Mouse (Mus musculus) cerebellum, postnatal 10 days (tissue): Measurements from ENCODE around the gene E130116L18Rik.
"Not testable (repeated sequence)": the region's sequence is repeated elsewhere in the genome, so short reads cannot be mapped to it uniquely, and the experiment has no call there.

Experiments used
- DNase-seq, 2 experiments: peaks; one replicate each; pipeline ENCODE4 v3.0.0; 2021; ENCODE audit warnings: mixed read lengths in 2 of 2

E130116L18Rik gene

DNA sequence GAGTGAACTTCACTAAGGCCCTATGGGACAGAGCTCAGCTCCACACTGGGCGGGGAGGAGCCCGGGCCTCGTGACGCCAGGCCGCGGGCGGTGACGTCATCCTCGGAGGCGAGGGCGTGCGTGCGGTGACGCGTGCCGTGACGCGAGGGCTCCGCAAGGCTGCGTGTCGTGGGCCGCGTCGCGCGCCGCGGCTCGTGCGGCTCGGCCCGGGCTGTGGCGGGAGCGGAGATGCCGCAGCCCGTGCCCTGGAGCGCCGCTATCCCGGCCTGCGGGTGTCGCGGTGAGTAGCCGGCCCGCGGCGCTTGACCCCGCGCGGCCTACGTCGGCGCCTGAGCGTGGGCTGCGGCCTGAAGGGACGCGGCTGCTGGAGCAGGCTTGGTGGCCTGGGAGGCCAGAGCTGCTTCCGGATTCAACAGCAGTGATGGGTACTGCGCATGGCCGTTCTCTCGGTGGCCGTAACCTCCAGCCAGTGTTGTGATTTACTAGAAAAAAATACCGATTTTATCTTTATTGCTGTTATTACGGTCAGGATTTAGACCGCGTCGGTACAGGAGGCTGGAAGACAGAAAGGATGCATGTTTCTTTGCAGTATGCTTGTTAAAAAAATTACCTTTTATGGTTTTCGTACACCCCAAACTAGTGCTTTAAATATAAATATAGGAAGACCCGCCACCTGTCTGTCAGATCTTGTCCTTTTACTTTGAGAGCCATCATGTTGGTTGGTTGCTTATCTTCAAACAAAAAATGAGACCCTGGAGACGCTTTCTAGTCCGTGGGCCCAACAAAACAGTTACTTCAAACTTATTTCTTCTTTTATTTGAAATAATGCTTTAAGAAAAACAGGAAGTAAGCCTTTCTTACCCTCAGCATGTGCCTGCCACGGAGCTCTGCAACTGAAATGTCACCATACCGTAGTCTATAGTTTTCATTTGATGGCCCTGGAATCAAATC lies at the start of gene E130116L18Rik:
Gene E130116L18Rik, minus strand, starts transcription at position 402 of the 951 bp plus-strand sequence.
- DNase-seq, result peak; percentile 97

DNA sequence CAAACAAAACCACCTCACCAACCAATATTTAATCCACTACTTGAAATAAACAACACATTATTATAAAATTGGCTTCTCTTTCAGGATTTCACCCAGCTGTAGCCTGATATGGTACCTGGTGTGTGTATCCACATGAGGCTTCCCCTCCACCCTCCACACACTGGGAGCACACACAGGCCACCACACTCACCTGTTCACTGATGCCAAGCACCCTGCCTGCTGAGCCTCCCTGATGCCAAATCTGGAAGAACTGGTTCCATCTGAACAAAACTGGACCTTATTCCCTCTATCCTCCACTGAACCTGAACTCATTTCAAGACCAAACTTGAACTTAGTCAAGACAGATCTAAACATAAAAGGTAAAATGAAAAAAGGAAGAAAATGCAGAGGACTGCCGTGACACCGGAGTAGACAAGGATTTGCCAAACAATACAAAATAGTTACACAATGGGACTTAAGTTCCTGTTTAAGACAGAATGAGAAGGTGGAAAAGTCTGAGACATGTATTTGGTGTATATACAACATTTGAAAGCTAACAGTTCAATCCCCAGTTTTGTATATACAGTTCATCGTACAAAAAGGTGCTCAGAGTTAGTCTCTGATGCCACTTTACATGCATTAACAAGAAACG lies 45.4 kb upstream of the E130116L18Rik start:
- DNase-seq, result no peak

DNA sequence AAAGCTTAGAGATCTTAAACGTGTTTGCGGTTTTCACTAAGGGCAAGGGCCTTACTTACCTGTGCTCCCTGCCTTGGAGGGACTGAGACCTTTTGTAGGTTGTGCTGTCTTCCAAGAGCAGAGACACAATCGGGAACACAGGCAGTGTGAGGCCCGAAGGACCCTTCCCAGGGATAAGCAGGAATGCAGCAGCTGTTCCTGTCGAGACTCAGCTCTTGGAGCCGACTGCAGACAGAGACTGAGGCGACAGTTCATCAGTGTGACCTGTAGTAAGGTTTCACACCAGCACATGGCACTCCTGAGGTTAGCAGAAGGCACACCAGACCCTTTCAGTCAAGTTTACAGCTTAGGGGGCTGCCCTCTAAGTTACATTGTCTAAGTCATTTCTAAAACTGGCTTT lies 39.3 kb upstream of the E130116L18Rik start:
- DNase-seq, result no peak

DNA sequence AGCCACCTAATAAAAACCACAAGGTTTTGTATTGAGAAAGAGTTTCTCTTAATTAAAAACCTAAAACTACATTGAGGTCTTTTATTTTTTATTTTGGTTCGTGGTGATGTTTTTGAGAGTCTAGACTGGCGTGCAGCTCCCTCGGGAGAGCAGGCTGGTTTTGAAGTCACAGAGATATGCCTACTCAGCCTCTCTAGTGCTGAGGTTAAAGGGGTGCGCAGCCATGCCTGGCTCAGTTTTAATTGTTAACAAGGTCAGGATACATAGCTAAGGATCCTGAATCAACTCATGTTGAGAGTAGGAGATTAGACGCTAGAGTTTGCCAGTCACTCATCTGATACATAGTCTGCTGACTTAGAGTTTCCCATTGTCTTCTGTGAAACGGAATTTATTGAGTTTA lies 38.5 kb upstream of the E130116L18Rik start:
- DNase-seq, result no peak

DNA sequence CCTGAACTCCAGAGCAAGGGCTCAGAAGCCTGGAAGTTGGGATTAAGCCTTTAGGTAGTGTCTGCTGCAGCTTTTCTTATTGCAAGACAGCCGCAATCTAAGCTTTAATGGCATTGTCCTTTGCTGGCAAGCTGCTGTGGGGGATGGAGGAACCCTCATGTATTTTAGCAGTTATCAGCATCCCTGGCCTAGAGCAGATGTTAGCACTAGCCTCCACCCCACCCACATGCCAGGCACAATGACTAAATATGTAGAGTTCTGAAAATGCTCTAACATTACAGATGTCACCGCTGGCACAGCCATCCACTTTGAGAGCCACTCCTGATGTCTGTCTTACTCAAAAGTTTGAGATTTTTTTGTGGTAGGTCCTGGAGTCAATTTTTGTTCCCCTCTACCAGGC lies 33.7 kb upstream of the E130116L18Rik start:
- no peak for DNase-seq

DNA sequence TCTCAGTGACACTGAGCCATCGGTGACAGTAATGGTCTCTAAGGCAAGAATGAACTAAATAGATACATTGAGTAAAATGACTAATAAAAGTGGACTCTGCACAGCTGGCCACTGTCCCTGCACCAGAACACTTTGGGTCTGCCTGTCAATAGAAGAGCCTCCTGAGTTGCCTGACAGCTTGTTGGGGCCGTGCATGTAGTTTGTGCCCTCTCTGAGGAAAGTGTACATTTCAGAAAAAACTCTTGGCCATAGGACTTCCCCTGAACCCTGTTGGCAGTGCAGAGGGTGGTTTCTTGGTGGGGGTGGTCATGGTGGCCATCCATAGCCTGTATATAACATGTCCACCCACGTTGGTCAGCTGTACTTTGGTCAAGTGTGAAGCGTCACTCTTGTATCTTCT lies 31.5 kb upstream of the E130116L18Rik start:
- DNase-seq, result no peak

DNA sequence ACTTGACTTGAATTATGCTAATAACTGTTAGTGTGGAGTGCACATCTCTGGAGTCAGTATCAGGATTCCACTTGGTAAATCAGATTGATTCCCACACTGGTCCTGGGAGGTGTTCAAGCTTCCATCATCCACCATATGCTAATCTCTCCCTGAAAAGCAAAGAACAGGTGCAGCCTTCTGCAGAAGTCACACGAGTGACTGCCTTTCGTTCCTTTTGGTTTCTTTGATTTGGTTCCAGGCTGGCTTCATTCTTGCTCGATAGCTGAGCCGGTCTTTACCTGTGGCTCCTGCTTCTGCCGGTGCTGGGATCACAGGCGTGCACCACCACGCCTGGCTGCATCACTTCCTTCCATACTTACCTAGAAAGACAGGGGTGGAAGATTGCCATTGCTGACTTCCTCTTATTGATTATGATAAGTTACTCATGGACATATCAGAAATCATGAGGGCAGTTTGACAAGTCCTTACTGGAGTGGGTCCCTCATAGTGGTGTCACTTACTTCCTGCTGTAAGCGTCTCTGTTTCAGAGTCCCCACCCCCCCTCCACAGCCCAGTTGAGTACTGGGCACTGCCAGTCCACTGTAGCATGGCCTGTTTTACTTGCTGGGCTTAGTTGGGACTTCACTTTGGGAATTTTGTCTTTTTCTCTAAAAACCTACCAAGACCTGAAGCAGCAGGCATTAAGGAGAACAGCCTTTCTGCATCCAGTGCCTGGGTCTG lies 30.0 kb upstream of the E130116L18Rik start:
- no peak for DNase-seq

DNA sequence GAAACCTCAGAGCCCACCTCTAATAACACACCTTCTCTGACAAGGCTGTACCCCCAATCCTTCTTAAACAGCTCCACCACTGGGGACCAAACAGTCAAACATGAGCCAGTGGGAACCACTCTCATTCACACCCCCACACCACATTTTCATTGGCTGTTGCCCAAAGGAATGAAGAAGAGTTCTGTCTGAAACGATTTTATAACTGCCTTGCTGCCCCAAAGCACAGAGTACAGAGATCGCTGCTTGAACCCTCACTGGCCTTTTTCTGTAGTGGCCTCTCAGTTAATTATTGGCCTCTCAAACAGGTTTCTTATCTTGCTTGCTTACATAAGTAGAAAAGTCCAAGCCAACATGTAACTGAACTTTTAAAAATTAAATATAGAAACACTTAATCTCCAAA lies 29.5 kb upstream of the E130116L18Rik start:
- no peak for DNase-seq

DNA sequence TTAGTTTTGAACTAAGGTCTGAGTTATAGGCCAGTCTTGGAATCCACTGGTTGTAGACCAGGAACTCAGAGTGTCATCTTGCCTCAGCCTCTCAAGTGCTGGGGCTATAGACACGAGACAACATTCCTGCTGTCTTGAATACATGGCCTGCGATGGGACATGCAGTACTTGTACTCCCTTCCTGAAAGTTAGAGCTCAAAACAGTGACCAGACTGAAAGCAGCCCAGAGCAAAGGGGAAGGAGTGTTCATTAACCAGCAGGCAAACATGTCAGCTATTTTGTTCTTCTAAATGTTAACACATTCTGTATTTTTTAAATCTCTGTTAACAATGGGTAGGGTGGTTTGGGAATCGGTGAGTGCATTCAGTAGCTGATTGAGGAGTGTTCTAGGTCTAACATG lies 24.1 kb upstream of the E130116L18Rik start:
- no peak for DNase-seq

DNA sequence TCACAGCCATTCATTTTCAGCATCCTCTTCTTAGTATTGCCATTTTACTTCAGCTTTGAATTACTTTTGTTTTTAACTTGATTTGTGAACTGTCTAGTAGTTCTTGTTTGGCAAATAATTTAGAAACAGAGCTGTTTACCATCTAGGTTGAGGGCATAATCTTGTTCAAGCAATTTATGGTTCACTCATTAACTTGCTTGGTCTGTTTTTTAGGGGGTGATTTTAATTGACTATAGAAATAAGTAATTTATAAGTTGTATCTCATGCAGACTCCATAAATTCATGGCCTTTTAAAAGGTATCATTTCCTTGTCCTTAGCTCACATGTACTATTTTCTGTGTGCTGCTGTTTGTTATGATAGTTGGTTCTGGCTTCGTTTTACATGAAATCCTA lies 23.5 kb upstream of the E130116L18Rik start:
- DNase-seq, result no peak

DNA sequence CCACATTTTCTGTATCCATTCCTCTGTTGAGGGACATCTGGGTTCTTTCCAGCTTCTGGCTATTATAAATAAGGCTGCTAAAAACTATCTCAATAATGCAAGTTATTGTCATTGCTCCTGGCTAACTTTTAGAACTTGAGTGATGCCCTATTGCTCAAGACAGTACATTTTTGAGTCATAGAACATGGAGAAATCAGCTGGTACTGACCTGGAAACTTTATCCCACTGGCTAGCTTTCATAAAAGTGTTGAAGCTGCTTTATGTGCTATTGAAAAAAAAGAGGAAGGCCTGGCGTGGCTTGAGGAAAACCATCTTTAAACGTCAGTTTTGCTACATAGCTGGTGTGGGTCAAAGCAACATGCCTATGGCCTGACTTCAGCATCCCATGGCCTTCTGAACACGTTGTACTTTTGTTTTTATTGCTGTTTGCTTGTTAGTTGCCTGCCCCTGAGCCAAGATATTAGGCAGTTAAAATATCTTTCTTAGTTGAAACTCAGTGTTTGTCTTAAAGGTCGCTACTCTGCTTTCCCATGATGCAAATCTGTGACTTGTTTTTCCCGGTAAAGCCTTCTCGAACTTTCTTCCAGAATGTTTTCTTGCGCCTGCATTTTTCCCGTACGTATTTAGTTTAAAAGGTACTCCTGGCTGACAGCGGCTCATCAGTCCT lies 23.0 kb upstream of the E130116L18Rik start:
- no peak for DNase-seq

DNA sequence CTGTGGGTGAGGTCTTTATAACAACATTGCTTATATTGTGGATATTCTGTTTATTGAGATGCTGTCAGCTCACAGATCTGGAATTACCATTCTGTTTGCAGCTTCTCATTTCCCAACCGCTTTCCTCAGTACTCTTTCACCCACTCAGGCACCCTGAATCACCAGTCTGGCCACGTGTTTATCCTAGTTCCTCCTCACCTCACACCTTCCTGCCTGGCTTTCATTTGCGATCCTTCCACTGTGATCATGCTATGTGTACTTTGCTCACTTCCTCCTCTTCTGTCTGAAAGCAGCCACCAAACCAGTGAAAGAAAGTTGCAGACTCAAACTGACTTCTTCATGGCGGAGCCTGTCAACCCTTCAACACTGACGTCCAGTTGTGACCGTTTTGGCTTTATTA lies 20.1 kb upstream of the E130116L18Rik start:
- DNase-seq, result no peak

DNA sequence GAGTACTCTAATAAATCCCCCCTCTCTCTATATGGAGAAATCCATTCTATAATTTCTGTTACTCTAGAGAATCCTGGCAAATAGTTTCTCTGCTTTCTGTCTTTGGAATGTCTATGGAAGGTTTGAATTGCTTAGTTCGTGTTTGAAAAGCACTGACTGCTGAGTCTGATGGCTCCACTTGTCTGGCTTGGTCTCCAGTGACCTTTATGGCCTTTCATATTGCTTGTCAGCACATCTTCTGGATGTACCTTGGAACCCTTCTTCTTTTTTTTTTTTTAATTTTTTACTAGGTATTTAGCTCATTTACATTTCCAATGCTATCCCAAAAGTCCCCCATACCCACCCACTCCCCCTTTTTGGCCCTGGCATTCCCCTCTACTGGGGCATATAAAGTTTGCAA lies 1.4 kb upstream of the E130116L18Rik start:
- not testable (repeated sequence) for DNase-seq

DNA sequence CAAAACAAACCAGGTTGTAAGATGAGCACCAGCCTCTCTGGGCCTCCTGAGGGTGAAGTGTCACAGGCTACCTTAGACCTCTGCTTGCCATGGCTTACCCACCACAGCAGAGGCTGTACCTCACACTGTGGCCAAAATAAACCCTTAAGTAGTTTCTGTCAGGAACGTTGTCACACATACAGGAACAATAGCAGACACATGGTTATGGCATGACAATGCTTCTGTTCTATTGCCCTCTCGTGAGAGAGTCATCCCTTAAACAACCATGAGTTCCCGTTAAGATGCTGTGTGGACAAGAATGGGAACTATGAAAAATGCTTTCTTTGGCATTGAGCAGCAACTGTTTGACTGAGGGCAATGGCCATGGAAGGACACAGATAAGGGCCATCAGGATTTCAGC lies 1.3 kb downstream of the E130116L18Rik start, which contains the start of gene Galnt11:
Gene Galnt11, plus strand, starts transcription at position 301 of the 400 bp plus-strand sequence.
- no peak for DNase-seq

DNA sequence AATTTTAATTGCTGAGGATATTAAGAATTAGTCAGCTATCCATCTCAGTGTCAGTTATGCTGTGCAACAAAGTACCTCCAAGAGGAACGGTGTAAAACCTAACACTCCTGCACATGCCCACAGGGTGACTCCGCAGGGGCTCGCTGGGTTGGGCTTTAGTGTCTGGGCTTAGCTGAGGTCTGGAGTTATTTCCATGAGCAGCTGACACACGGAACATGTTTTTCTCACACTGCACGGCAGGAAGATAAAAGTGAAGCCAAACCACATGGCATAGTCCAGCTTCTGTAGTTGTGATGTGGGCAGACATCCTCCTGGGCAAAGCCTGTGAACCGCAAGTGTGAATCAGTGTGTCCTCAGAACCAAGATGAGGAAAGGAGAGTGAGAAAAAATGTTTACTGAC lies 7.9 kb downstream of the E130116L18Rik start:
- peak; percentile 42 to 62 for DNase-seq

DNA sequence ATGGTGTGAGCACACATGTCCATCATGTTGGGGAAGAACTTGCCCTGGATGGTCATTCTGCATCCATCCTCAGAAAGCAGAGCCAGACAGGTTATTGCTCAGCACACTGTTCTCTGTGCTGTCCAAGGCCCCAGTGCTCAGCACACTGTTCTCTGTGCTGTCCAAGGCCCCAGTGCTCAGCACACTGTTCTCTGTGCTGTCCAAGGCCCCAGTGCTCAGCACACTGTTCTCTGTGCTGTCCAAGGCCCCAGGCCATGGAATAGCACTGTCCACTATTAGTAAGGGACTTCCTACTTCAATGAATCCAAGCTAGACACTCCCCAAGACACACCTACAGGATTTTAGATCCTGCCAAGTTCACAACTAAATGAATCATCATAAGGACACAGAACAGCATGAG lies 9.7 kb downstream of the E130116L18Rik start:
- DNase-seq, result not testable (repeated sequence)

DNA sequence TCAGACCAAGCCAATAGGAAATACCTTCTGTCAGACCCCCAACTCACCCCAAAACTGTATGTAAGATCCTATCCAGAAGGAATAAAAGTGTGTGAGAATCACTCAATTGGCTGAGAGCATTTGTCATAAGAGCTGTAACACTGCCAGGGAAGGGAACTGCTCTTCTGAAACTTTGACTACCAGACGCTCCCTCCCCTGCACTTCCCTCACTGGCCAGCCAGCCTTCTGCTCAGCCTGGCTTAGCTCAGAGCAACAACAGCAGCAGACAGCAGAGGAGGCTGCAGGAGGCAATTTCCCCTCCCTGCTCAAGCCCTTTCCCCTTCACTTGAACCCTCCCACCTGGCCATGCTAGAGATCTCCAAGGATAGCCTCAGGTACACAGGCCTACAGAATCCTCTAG lies 11.1 kb downstream of the E130116L18Rik start:
- no peak for DNase-seq

DNA sequence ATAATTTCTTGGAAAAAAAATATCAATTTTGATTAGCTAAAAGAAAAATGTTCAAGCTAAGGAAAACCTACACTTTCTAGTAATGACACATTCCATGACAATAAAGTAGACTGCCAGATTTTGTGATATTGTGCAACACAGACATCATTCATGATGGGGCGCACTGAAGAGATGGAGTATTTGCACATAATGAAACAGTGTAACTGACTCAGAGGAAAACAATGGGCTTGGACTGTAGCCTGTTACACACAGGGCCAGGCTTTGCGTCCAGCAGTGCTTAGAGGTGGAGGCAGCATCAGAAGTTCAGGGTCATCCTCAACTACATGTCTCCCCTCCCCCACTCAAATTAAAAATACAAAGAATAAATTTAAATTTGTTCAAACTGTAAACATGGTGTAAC lies 32.4 kb downstream of the E130116L18Rik start:
- DNase-seq, result no peak

DNA sequence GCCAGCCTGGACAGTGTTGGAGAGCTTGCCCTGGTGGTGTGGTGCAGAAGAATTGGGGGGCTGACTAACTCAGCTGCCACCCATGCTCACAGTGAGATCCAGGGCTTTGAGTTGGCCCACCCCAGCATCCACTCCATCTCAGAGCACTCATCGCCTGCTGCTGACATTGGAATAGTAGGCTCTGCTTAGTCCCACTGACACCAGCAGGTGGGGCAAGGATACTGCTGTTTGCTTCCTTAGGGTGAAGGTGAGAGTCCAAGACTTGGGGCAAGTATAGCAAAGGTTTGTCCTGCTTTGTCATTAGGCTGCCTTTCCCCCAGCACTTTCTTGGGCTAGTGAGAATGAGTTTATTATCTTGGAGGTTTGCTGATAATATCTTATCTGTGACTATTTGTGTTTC lies 34.2 kb downstream of the E130116L18Rik start:
- DNase-seq, result peak; percentile 14 to 42

DNA sequence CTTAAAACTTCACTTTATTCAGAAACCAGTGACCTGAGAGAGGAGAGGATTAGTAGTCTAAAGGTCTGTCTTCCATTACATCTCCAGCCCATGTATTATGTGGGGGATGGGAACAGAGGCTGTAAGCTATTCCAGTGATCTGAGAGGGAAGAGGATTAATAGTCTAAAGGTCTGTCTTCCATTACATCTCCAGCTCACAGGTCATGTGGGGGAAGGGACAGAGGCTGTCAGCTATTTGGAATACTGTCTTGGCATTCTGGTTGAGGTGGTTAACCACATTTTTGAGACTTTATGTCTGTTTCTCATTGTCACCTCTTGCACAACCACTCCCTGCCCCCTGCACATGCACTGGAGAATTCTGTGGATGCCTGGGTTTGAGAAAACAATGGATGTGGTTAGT lies 35.2 kb downstream of the E130116L18Rik start:
- no peak for DNase-seq

DNA sequence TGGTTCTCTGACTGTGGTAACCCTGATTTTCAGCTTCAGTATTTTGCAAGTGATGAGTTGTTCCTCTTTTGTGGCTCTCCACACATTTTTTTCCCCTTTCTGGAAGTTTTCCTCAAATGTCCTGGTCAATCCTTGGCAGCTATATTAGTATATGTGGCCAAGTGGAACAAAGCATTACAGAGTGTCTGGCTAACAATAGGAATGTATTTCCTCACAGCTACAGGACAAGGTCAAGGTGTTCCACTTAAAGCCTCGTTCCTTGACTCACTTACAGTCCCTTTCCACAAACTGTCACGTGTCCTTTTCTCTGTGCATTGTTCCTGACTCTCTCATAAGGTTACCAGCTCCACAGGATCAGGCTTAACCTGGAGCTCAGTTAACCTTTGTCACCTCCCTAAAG lies 38.4 kb downstream of the E130116L18Rik start:
- DNase-seq, result no peak

DNA sequence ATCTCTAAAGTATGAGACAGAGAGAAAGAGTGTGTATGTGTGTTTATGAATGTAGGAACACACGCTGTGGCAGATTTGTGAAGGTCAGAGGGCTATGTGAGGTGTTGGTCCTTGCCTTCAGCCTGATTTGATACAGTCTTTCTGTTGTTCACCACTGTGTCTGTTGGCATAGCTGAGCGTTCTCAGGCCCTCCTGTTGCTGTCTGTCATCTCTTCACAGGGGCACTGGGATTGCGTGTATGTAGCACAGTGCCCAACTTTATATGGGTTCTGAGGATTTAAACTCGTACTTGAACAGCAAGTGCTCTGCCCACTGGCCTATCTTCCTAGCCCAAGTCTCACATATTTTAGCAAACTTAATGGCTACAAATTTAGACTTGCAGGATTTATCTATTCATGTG lies 39.4 kb downstream of the E130116L18Rik start:
- no peak for DNase-seq

DNA sequence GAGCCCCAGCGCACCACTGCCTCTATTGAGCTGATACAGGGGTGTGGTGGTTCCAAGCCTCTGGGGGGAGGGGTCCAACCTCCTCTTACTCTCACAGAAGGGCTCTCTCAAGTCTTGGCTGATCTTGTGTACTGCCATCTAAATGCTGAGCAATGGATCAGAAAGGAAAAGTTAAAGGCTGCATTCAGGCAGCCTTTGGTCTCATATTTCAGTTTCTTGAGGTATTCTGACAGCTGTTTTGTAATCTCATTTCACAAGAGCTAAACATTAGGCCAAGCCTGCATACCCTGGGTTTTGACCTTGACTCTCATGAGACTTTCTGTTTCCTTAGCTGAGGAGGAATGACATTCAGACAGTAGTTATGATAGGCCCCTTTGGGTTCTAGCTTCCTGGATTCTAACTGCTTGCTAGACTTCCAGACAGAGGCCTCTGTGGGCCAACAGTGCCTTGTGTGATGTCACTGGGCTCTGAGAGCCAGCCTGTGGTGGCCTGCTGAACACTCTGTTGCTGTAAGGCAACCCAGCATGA lies 41.9 kb downstream of the E130116L18Rik start, which contains the start of gene Galntl5:
Gene Galntl5, plus strand, starts transcription at position 457 of the 528 bp plus-strand sequence.
- no peak for DNase-seq
